Mouse (Mus musculus) hindbrain, embryonic 11.5 days (tissue): ENCODE results near the gene Smad1. TPM values are rescaled to one million over a fixed set of nuclear protein-coding genes. Genes with fewer than 3 reads are reported as not detected.

Experiments used
- ATAC-seq: fragments of 200-750 bp; cut with Nextera tagmentation; 2 replicates; pipeline ENCODE4 v1.8.0; 2017; ENCODE audit warnings: mild to moderate bottlenecking, moderate TSS enrichment, moderate library complexity; ENCODE audit not compliant: low FRiP score
- DNase-seq: peaks from one replicate; pipeline ENCODE4 v3.0.0-alpha.2; 2015; ENCODE audit warnings: low spot score
- H3K27ac ChIP-seq: fragments of 300-500 bp; sonication (generic); 2 replicates; pipeline ENCODE4 v1.5.1; 2014; ENCODE audit warnings: mild to moderate bottlenecking, low read depth, low read length
- H3K27me3 ChIP-seq: fragments of 300-500 bp; sonication (generic); 2 replicates; pipeline ENCODE4 v1.6.1; 2014; ENCODE audit warnings: mild to moderate bottlenecking, low read length, moderate library complexity, mixed read lengths; ENCODE audit not compliant: control insufficient read depth, insufficient read depth
- H3K36me3 ChIP-seq: fragments of 300-500 bp; sonication (generic); 2 replicates; pipeline ENCODE4 v1.6.1; 2014; ENCODE audit warnings: mild to moderate bottlenecking, low read length, moderate library complexity, mixed read lengths; ENCODE audit not compliant: control insufficient read depth, insufficient read depth
- H3K4me1 ChIP-seq: fragments of 300-500 bp; sonication (generic); replicated peaks from 2 replicates; pipeline ENCODE4 v1.6.1; 2014; ENCODE audit warnings: low read length, mixed read lengths; ENCODE audit not compliant: control insufficient read depth, insufficient read depth
- H3K4me2 ChIP-seq: fragments of 300-500 bp; sonication (generic); replicated peaks from 2 replicates; pipeline ENCODE4 v1.6.1; 2014; ENCODE audit warnings: mild to moderate bottlenecking, low read depth, low read length
- H3K4me3 ChIP-seq: fragments of 300-500 bp; sonication (generic); 2 replicates; pipeline ENCODE4 v1.5.1; 2014; ENCODE audit warnings: low read depth, low read length
- H3K9ac ChIP-seq: fragments of 300-500 bp; sonication (generic); 2 replicates; pipeline ENCODE4 v1.6.1; 2014; ENCODE audit warnings: low read depth, low read length
- H3K9me3 ChIP-seq: fragments of 300-500 bp; sonication (generic); 2 replicates; pipeline ENCODE4 v1.6.1; 2016; ENCODE audit warnings: low read length; ENCODE audit not compliant: control insufficient read depth
- WGBS: fragments of 180-500 bp; shearing (Covaris S2); extraction: QIAGEN DNeasy Blood & Tissue Kit; methylation state at CpG from one replicate; pipeline ENCODE4 v1.1.7; 2014; 5-methylcytosine and 5-hydroxymethylcytosine counted together
- polyA plus RNA-seq: library from polyadenylated mRNA; unstranded; fragments of >200 nt; fragmentation: Nextera tagmentation; extraction: Ambion mirVana; gene quantifications from 2 replicates; pipeline ENCODE4 v1.2.1, GENCODE M21; 2014

The Smad1 gene
- polyA plus RNA-seq, 1 experiment from 2014 or later = 62.6 TPM

- H3K4me1 ChIP-seq = no peaks in the 10 kb centered on the region
- H3K27me3 ChIP-seq = no peaks in the 10 kb centered on the region
- H3K4me3 ChIP-seq = no peak overlapping the region
- DNase-seq (no peak), ATAC-seq (no peak)
- WGBS = 90% methylated on average over 6 of the region's 6 CpGs
- H3K9ac ChIP-seq = no peak overlapping the region
- no peak overlapping the region for H3K27ac ChIP-seq
- H3K36me3 ChIP-seq = peaks cover 9% of the 10 kb centered on the region; the same call in 1 of the 2 replicates
- no peak overlapping the region for H3K4me2 ChIP-seq
- no peaks in the 10 kb centered on the region for H3K9me3 ChIP-seq
Measured at GRCm38 (mm10) chr8:79369163-79369562, 30.2 kb downstream of the Smad1 start.

GRCm38 (mm10) chr8:79367959-79368358 lies 31.4 kb downstream of the Smad1 start:
- ATAC-seq = no peak
- H3K4me1 ChIP-seq = no peaks in the 10 kb centered on the region
- no peaks in the 10 kb centered on the region for H3K27me3 ChIP-seq
- no peak overlapping the region for H3K27ac ChIP-seq
- peaks cover 9% of the 10 kb centered on the region; the same call in 1 of the 2 replicates for H3K36me3 ChIP-seq
- no peaks in the 10 kb centered on the region for H3K9me3 ChIP-seq
- no peak for DNase-seq
- 92% methylated on average over 4 of the region's 4 CpGs for WGBS
- H3K9ac ChIP-seq = no peak overlapping the region
- H3K4me2 ChIP-seq = no peak overlapping the region
- no peak overlapping the region for H3K4me3 ChIP-seq

- Histone ChIP-seq H3K36me3 (peaks cover 9% of the 10 kb centered on the region; the same call in 1 of the 2 replicates), H3K9me3 (no peaks in the 10 kb centered on the region)
- 80% methylated on average over 11 of the region's 12 CpGs for WGBS
Measured at GRCm38 (mm10) chr8:79367350-79367749, 32.0 kb downstream of the Smad1 start.

GRCm38 (mm10) chr8:79366227-79366626 lies 33.1 kb downstream of the Smad1 start:
- no peak for ATAC-seq
- WGBS = 96% methylated on average over 9 of the region's 9 CpGs

More at GRCm38 (mm10) chr8:79367350-79367749, 32.0 kb downstream of the Smad1 start:
- Histone ChIP-seq H3K9ac (no peak overlapping the region), H3K4me3 (no peak overlapping the region), H3K4me1 (no peaks in the 10 kb centered on the region), H3K4me2 (no peak overlapping the region), H3K27me3 (no peaks in the 10 kb centered on the region), H3K27ac (no peak overlapping the region)
- DNase-seq = no peak
- no peak for ATAC-seq

GRCm38 (mm10) chr8:79365707-79366106 lies 33.6 kb downstream of the Smad1 start:
- no peak for DNase-seq
- peaks cover under 1% of the 10 kb centered on the region for H3K4me1 ChIP-seq
- H3K4me2 ChIP-seq = no peak overlapping the region
- H3K27ac ChIP-seq = no peak overlapping the region
- ATAC-seq = no peak
- H3K4me3 ChIP-seq = no peak overlapping the region
- no peaks in the 10 kb centered on the region for H3K27me3 ChIP-seq
- no peak overlapping the region for H3K9ac ChIP-seq
- H3K9me3 ChIP-seq = no peaks in the 10 kb centered on the region
- peaks cover 6% of the 10 kb centered on the region; the same call in 1 of the 2 replicates for H3K36me3 ChIP-seq
- WGBS = 94% methylated on average over 3 of the region's 3 CpGs

More at GRCm38 (mm10) chr8:79366227-79366626, 33.1 kb downstream of the Smad1 start:
- no peaks in the 10 kb centered on the region for H3K4me1 ChIP-seq
- no peak for DNase-seq
- no peak overlapping the region for H3K4me3 ChIP-seq
- H3K4me2 ChIP-seq = no peak overlapping the region
- no peak overlapping the region for H3K9ac ChIP-seq
- H3K27me3 ChIP-seq = no peaks in the 10 kb centered on the region
- no peaks in the 10 kb centered on the region for H3K9me3 ChIP-seq
- peaks cover 9% of the 10 kb centered on the region; the same call in 1 of the 2 replicates for H3K36me3 ChIP-seq
- H3K27ac ChIP-seq = no peak overlapping the region

GRCm38 (mm10) chr8:79364806-79365205 lies 34.5 kb downstream of the Smad1 start:
- no peaks in the 10 kb centered on the region for H3K9me3 ChIP-seq
- no peak overlapping the region for H3K9ac ChIP-seq
- no peak overlapping the region for H3K27ac ChIP-seq
- ATAC-seq = no peak
- H3K4me3 ChIP-seq = no peak overlapping the region
- H3K4me2 ChIP-seq = no peak overlapping the region
- 89% methylated on average over 8 of the region's 8 CpGs for WGBS
- DNase-seq = no peak
- H3K27me3 ChIP-seq = no peaks in the 10 kb centered on the region
- peaks cover 4% of the 10 kb centered on the region for H3K4me1 ChIP-seq
- peaks cover 5% of the 10 kb centered on the region; the same call in 1 of the 2 replicates for H3K36me3 ChIP-seq

- H3K27ac ChIP-seq = no peak overlapping the region
- no peak for ATAC-seq
Measured at GRCm38 (mm10) chr8:79362430-79362829, 36.9 kb downstream of the Smad1 start.

GRCm38 (mm10) chr8:79360774-79361527 lies 38.4 kb downstream of the Smad1 start:
- Histone ChIP-seq H3K9me3 (no peaks in the 10 kb centered on the region), H3K27me3 (no peaks in the 10 kb centered on the region), H3K4me2 (no peak overlapping the region), H3K27ac (peak overlapping the region; percentile 17; the same call in 1 of the 2 replicates), H3K4me1 (peaks cover 4% of the 10 kb centered on the region), H3K9ac (no peak overlapping the region), H3K36me3 (0 out of 2 replicates have a peak, but pooled peaks cover 4% of the 10 kb centered on the region), H3K4me3 (no peak overlapping the region)
- ATAC-seq = no peak
- WGBS = 64% methylated on average over 6 of the region's 6 CpGs
- DNase-seq = no peak

More at GRCm38 (mm10) chr8:79362430-79362829, 36.9 kb downstream of the Smad1 start:
- Histone ChIP-seq H3K4me3 (no peak overlapping the region), H3K27me3 (no peaks in the 10 kb centered on the region), H3K4me1 (peaks cover 4% of the 10 kb centered on the region), H3K9me3 (no peaks in the 10 kb centered on the region), H3K4me2 (no peak overlapping the region), H3K36me3 (0 out of 2 replicates have a peak, but pooled peaks cover 4% of the 10 kb centered on the region), H3K9ac (no peak overlapping the region)
- 77% methylated on average over 2 of the region's 2 CpGs for WGBS
- no peak for DNase-seq

GRCm38 (mm10) chr8:79360302-79360701 lies 39.0 kb downstream of the Smad1 start:
- no peak overlapping the region for H3K4me3 ChIP-seq
- H3K4me1 ChIP-seq = peaks cover 4% of the 10 kb centered on the region
- DNase-seq (no peak), ATAC-seq (no peak)
- H3K4me2 ChIP-seq = no peak overlapping the region
- no peak overlapping the region for H3K9ac ChIP-seq
- H3K36me3 ChIP-seq = 0 out of 2 replicates have a peak, but pooled peaks cover under 1% of the 10 kb centered on the region
- no peaks in the 10 kb centered on the region for H3K27me3 ChIP-seq
- 45% methylated on average over 9 of the region's 9 CpGs for WGBS
- H3K27ac ChIP-seq = peak overlapping the region; percentile 17; the same call in 1 of the 2 replicates
- H3K9me3 ChIP-seq = no peaks in the 10 kb centered on the region
